Mouse (Mus musculus) cerebellum, adult (tissue): ENCODE measurements around the gene Ipcef1.
"Not testable (repeated sequence)": the region's sequence is repeated elsewhere in the genome, so short reads cannot be mapped to it uniquely, and the experiment has no call there.

Experiments
- ATAC-seq: cut with Nextera tagmentation; 2 replicates; pipeline ENCODE4 v1.9.2; 2017; ENCODE audit warnings: mild to moderate bottlenecking, moderate library complexity, mixed read lengths; ENCODE audit not compliant: insufficient number of reproducible peaks, low FRiP score, low TSS enrichment

The Ipcef1 gene

DNA sequence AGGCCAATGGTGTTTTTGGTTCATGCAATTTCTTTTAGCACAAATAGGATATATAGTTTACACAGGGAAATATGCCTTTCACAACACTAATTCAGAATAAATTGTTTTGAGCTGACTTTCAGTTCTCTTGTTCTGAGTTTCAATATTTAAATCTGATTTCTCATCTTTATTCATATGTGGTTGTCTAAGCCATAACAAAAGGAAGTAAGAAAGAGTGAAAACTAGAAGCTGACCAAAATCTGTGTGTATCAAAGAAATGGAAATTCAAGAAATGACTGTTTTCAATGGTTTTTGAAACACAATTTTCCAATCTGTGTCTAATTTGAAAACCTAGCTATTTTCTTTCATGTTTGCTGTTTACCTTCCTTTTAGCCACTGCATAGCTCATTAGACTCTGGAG is 11.2 kb downstream of the Ipcef1 start:
- ATAC-seq, result no peak

DNA sequence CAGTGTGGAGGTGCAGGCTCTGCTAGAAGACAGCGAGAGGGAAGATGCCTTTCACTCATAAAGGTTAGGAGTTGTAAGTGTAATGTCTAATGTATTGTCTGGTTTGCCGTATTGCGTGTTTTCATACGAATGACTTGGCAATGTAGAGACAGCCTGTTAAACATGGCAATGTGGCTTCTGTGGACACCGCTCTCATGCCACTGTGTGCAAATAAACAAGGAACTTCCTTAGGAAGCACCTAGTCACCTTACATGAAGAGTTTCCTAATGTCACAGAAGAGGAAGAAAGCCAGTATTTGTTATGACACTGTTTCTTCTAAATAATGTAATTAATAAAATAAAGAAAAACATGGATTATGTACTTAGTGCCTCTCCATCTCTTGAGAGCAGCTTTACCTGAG is 15.1 kb downstream of the Ipcef1 start:
- ATAC-seq, result no peak

DNA sequence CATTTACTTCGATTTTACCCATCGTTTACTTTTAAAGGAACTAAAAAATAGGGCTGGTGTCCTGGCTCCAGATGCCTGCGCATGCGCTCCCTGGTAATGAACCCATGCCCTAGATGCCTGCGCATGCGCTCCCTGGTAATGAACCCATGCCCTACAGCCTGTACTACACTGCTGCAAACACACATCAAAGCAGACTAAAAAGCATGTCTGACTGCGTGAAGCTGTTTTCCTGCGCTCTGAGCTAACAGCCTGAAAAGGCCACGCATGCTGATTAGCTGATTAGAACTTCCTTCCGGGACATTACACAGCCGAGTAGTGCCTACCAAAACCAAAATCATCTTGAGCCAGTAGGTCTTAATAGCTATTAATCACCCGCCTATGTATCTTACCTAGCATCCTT is 16.7 kb downstream of the Ipcef1 start:
- no peak for ATAC-seq

DNA sequence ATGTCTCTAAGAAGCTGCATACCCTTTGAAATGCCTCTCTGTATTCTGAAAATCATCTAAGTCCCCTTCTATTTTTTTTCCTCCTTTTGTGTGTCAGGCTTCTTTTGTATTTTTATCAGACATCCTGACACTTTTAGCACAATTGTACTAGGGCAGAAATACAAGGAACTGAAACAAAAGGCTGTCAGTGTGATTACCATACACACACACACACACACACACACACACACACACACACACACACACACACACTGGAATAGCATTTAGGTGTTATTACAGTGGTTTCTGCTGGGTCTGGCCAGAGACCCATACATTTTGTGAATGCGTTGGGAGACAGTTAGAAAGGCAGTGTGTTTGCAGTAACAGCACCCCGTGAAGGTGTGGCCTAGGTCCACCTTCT is 18.8 kb downstream of the Ipcef1 start:
- ATAC-seq, result no peak

DNA sequence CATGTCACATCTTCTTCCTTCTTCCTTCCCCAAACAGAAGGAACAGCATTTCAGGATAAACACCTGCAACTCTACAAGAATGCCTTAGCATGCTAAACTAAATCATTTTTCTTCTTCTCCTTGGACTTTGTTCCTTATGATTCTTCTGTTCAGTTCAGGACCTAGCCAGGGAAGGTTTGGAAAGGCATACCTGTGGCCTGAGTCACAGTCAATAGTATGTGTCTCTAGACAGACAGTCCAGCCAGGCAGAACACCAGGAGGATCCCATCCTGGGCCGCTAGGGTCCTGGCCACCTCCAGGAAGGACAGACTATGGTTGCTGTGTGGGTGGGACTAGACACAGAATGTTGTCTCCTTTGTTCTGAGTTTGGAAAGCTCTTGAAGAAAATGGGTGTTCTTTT is 27.2 kb downstream of the Ipcef1 start:
- ATAC-seq, result no peak

DNA sequence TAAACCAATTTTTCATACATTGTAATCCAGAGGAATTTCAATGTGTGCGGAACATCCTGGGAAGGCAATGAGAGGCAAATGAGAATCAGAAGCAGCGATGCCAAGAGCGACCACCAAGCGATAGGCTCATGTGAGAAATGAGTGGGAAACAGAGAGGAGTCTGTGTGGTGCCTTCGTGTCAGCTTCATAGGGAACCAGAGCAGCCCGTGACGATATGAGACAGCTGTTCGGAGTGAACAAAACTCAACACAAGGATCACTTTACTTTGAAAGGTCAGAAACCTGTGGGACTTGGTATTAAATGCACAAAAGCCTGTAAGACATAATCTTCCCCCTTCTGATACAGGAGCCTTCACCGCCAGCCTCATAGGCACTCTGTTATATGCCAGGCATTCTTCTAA is 31.7 kb downstream of the Ipcef1 start:
- no peak for ATAC-seq

DNA sequence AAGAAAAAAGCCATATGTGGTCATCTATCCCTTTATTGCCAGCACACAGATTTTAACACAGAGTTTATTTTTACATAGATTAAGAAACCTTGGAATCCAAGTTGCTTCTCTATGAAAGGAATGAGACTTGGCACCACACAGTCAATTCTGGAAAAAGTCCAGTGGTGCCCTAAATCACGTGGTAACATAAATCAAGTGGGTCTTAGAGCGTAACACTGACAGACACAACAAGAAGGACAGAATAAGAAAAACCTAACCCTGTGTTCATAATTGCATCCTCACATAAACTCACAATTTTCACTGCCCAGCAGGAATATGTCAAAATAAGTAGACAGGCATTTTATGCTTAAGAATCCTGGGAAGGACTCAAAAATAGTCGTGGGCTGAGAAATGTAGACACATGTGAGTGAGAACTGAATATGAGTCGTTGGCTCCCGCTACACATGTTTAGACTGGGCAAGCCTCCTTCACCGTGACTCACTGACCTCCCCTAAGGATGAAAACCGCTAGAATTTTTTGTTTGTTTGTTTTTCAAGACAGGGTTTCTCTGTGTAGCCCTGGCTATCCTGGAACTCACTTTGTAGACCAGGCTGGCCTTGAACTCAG is 32.4 kb downstream of the Ipcef1 start:
- no peak for ATAC-seq

DNA sequence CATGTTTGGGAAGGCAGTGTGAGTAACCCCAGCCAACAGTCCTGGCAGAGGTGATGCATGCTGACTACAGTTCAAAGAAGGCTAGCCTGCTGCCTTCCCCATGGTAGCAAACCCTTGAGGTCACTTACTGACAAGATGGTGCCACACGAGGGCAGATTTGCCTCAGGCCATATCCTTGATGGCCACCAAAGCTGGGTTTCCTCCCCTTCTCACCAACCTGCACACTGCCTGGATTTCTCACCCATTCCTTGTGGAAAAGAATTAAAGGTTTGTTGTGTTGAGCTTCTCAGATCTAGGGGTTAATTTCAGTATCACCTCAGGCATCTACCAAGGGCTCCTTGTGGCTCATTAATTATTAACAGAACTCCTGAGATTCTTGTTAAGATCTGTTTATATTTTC is 37.1 kb downstream of the Ipcef1 start:
- no peak for ATAC-seq

DNA sequence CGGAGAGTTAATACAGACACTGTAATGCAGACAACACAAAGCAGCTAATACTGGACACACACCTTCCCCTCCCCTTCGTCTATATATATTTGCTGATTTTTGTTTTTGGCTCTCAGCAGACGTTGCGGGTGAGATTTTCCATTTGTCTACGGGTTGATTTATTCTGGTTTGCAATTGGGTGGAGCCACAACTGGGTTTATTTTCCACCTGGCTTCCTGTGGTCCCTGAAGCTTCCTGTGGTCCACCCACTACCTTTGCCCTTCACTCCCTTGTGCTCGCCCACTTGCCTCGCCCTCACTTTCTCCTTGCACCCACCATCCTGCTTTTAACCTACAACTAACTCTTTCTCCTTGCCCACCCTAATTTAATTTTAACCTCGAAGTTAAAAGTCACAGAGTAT is 41.7 kb downstream of the Ipcef1 start:
- no peak for ATAC-seq

DNA sequence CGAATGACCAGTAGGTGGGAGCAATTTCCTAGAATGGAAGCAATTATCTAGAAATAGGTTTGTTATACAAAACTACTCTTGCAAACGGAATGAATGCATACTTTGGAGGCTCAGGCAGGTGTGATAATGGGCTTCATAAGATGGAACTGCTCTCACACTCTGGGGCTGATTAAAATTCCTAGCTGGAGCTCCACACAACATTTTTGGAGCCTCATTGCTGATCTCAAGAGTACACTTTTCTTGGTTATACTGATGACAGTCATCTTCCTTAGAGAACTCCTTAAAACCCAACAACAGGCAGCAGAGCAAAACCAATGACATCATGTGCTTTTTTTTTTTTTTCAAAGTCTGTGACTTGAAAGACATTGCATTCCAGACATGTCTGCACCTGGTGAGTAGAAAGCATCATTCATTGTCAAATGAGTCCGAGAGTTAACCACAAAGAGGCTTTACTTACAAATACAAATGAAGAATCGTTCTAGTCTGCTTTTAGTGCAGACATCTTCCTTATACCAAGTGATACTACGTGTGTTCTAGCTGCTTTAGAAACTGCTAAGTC is 47.2 kb downstream of the Ipcef1 start:
- ATAC-seq, result no peak

DNA sequence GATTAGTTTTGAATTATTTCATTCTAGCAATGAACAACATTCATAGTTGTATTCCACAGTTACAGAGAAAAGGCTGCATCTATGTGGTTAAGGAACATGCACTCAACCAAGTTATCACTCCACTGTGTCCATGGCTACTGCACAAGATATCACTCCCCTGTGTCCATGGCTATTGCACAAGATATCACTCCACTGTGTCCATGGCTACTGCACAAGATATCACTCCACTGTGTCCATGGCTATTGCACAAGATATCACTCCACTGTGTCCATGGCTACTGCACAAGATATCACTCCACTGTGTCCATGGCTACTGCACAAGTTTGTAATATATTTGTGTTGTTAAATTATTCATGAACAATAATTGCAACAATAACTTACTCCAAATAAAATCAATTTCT is 48.4 kb downstream of the Ipcef1 start:
- not testable (repeated sequence) for ATAC-seq

DNA sequence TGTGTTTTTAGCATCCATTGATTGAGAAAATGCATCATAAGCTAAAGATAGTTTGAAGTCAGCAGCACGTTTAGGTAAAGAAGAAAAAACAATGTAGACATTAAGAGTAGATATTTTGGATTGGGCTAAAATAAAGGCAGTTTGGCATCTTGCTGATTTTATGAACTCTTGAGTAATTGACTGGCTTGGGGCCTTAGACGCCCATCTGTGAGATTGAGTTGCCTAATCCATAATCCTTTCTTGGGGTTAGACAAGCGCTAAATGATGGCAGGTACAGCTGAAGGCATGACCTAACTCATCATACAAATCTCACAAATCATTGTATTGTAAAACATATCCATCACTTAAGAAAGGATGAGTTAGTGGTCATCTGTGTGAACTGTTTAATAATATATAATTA is 52.9 kb downstream of the Ipcef1 start:
- no peak for ATAC-seq

DNA sequence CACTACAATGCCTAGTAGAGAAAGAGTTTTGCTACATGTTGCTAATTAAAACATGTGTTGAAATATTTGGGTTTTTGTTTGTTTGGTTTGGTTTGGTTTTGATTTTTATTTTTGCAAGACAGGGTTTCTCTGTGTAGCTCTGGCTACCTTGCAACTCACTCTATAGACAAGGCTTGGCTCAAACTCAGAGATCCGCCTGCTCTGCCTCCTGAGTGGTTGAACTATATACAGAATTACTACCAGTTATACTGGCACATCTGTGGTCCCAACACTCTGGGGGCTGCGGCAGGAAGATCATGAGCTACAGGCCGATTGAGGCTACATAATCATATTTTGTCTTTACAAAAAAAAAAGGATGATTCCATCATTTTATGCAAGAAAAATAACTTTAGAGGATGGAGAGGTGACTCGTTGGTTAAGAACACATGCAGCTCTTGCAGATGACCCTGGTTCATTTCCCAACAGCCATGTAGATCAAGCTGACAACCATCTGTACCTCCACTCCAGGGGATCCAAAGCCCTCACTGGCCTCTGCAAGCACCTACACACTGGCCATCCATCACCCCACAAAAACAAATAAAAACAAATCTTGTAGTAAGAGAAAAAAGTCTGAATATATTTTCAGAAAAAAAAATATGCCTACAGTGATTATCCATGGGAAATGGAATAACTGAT is 53.6 kb downstream of the Ipcef1 start:
- ATAC-seq, result peak; percentile 76; the same call in 1 of the 2 replicates

DNA sequence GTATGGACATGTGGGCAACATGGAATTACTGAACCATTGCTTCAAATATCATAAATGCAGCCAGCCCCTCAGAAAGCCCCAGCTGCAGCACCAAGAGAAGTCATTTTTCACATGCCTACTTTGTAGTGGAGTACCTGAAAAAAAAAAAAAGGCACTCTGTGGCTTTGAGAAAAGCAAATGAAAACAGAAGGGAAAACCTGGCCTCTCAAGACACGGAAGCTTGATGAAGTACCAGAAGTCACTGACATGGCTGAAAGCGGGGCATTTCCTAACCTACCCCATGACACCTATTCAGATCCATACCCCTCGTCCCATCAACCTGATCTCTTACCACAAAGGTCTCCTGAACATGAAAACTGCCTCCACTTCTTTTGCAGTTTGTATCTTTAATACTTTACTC is 55.4 kb downstream of the Ipcef1 start:
- no peak for ATAC-seq

DNA sequence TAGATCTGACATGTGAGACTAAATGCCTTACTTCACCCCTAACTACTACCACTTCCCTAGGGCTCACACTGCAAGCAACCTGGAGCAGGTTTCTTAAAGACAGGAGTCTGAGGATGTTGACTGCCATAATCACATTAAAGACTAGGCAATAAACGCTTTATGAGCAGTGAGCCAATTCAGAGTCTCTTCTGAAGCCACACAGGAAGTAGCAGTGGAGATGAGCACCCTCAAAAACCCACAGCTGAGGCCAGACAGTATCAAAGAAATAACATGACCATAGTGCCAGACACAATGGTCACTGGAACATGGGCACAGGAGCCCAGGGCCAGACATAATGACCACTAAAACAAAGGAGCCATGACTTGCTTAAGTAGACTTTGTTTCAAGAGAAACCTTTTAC is 63.7 kb downstream of the Ipcef1 start:
- ATAC-seq, result no peak

DNA sequence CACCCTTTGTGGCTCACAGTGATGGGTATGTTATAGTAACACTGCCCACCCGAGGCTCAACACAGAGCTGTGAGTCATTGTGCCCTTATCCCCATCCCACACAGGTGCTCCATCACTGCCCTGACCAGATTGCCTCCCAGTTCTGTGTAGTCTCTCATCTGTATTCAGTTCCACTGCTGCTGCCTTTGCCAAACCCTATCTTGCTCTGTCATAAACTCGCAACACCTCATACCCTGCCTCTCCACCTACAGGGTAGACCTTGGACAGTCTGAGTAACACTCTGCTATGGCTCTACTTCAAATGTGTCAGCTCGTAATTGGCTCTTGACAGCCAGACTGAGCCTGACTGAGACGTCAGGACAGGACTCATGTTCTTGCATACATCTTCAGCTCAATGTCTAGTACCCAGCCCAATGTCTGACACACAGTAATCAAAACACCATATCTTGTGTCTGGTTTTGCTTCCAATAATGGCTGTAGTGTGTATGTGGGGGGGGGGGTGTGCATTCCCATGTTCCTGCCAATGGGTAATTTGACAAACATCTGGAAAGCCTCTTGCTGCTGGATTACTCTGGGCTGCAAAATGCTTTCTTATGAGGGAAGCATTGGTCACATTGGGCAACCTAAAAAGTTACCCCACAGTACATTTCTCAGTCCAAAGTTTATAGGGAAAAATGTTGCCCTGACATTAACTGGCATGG is 64.7 kb downstream of the Ipcef1 start:
- no peak for ATAC-seq

DNA sequence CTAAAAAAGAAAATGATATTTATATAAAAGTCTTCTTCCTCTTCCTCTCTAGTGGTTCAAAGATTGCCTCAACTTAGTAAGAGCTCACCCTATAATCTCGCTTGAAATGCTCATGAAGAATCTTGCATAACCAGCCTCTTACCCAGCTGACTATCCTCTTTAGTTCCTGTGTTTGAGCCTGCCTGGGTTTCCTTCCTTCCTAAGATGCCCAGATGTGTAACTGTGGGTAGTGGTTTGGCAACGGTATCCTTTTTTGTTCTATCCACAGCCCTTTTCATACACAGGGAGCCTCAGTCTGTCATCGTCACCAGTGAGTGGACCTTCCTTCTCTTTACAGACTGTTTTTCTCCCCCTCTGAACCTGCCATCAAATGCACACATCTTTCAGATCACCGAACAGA is 66.0 kb downstream of the Ipcef1 start:
- no peak for ATAC-seq

DNA sequence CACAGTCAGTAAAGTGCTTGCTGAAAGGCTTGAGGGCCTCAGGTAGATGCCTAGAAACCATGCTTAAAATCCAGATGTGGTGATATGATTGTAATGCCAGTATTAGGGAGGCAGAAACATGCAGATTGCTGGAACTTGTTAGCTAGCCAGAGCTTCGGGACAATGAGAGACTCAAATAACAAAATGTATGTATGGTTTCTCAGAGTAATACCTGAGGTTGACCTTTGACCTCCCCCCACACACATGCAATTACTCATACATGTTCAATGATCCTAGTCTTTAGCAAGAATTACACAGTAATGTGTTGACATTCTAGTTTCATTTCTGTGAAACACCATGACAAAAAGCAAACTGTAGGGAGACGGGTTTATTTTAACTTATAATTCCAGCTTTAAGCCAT is 68.8 kb downstream of the Ipcef1 start:
- ATAC-seq, result no peak

DNA sequence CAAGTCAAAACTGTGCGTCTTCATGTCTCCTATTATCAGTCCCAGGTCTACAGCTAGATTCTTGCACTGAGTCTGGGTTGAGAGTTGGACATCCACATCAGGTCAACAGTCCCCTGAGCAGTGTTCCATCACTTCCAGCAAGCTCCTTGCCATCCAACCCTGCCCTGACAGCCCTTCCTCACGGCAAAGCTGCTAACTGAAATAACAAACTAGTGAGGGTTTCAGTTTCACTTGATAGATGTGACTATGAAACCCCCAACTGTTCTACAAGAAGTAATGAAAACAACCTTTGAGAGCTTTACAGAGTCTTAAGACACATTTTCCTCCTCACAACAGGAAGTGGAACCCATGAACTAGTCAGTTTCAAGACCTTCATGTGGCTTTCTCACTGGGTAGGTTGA is 69.5 kb downstream of the Ipcef1 start:
- no peak for ATAC-seq

DNA sequence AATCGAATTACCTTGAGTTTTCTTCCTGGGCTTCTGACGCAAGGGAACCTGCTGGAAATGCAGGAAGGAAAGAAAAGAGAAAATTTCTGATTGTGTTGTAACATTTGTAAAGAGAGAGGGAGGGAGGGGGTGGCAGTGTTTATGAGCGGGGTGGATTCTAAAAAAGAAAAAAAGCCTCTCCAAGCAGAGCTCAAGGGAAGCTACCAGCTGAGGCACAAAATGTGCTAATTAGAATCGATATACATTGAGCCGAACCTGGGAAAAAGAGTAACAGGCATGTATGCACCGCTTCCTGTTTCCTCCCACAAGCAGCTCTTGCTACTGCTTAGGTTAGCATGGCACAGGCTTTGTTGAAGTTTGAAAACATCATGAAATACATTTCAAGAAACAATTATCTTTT is 72.0 kb downstream of the Ipcef1 start:
- no peak for ATAC-seq

DNA sequence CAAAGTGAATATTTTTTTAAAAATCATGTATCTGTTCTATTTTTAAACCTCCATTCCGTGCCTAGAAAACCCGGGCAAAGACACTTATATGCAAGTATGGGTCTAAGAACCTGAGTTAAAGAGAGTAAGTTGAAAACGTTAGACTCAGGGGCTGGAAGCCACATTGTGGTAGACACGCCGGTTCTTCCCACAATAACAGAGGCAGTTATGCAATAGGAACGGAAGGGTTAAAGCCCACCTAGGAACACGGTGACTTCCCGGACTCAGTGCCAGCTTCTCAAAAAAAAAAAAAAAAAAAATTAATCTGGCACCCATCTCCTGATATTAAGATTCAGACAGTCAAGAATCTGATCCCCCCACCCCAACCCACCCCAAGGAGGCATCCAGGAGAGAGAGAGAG is 72.5 kb downstream of the Ipcef1 start:
- no peak for ATAC-seq

DNA sequence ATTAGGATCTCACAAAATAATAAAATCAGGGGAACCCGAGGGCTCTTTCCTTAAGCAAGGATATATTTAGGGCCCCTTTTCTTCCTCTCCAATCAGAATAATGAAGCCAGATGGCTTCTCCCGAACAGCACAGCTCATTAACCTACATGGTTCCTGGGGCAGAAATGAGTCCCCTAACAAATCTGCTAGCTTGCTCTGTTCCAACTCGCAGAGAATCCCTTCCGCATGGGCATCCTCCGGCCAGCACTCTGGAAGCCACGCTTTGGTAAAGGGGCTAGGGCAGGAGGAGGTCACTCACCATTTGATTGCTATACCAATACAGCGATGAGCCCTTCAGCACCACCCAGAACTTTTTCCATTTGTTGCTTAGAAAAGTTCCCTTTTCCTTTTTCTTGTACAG is 73.1 kb downstream of the Ipcef1 start:
- peak; percentile 89 for ATAC-seq
